Mouse (Mus musculus) CH12.LX (cell line): ENCODE results near the gene Tbck.

Experiments
- CTCF ChIP-seq, 2 experiments: IDR thresholded peaks in 1 of 2; conservative IDR thresholded peaks in 1 of 2; 2 replicates each; pipeline ENCODE4 v1.5.1; 2011 to 2012; ENCODE audit warnings: low read depth in 2 of 2, low read length in 2 of 2, improper control_type of control experiment in 1 of 2, inconsistent platforms in 1 of 2, mild to moderate bottlenecking in 1 of 2, moderate library complexity in 1 of 2
- EP300 ChIP-seq: IDR thresholded peaks from 2 replicates; pipeline ENCODE4 v1.6.1; 2011; ENCODE audit warnings: low read length, improper control_type of control experiment
- GABPA ChIP-seq: IDR thresholded peaks from 2 replicates; pipeline ENCODE4 v1.6.1; 2012; ENCODE audit warnings: low read depth, low read length, improper control_type of control experiment, inconsistent platforms; ENCODE audit not compliant: insufficient replicate concordance
- MAFK ChIP-seq: IDR thresholded peaks from 2 replicates; pipeline ENCODE4 v1.6.1; 2011; ENCODE audit warnings: low read length, improper control_type of control experiment; ENCODE audit not compliant: insufficient replicate concordance
- MAZ ChIP-seq: IDR thresholded peaks from 2 replicates; pipeline ENCODE4 v1.6.1; 2012; ENCODE audit warnings: low read depth, mild to moderate bottlenecking, inconsistent platforms, low read length, improper control_type of control experiment, moderate library complexity
- NELFE ChIP-seq: IDR thresholded peaks from 2 replicates; pipeline ENCODE4 v1.6.1; 2011; ENCODE audit warnings: low read depth, low read length, improper control_type of control experiment
- POLR2A ChIP-seq: IDR thresholded peaks from 2 replicates; pipeline ENCODE4 v1.6.1; 2011; ENCODE audit warnings: low read depth, mild to moderate bottlenecking, improper control_type of control experiment, low read length
- POLR2AphosphoS2 ChIP-seq: IDR thresholded peaks from 2 replicates; pipeline ENCODE4 v1.6.1; 2011; ENCODE audit warnings: low read depth, low read length, improper control_type of control experiment
- ZC3H11A ChIP-seq: IDR thresholded peaks from 2 replicates; pipeline ENCODE4 v1.6.1; 2012; ENCODE audit warnings: low read depth, mild to moderate bottlenecking, inconsistent platforms, low read length, improper control_type of control experiment
- ZNF384 ChIP-seq: IDR thresholded peaks from 2 replicates; pipeline ENCODE4 v1.6.1; 2012; ENCODE audit warnings: low read depth, low read length, improper control_type of control experiment, inconsistent platforms

DNA sequence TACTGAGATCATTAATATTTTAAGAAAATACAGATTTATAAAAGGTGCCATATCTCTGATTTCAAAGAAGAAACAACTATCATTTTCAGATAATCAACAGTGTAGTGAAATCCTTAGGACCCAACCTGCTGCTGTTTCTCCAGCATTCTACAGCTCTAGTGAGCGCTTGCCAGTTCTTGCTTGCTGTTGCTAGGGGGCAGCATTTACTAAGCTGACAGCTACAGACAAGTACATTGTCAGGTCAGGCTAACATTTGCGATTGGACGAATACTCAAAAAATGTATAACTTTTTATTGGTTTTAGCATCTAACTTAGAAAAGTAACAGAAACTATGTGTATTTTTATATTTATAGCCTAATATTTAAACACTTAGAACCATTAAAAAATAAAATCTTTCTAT is 63.1 kb downstream of the Tbck start:
- TF ChIP-seq ZNF384: no peak
- TF ChIP-seq GABPA: no peak
- no peak for TF ChIP-seq POLR2AphosphoS2
- peak; percentile 90 to 99 for TF ChIP-seq CTCF (conservative IDR thresholded peaks at IDR 0.05 in 1 of 2, IDR thresholded peaks at IDR 0.05 in 1 of 2; ENCODE audit: low read depth in 2 of 2, low read length in 2 of 2)
- TF ChIP-seq MAFK: no peak
- peak; percentile 59; the same call in 1 of the 2 replicates for TF ChIP-seq NELFE
- TF ChIP-seq POLR2A: no peak
- TF ChIP-seq ZC3H11A: peak; percentile 97
- 0 out of 2 replicates have a peak, but pooled peaks have one; percentile 68 for TF ChIP-seq MAZ
- no peak for TF ChIP-seq EP300
